In genomic region chr8:123420525-123421281, GRCm38 (mm10) we compare ENCODE assay signal across 26 mouse cellular contexts. TPM values are rescaled to one million over a fixed set of nuclear protein-coding genes. Genes with fewer than 3 reads are reported as not detected.
DNase-seq lines count a peak whose midpoint lies in the region; ATAC-seq and TF ChIP-seq lines count a peak whose summit lies in the region.
"Had no signal": no experiment of that assay in that cellular context is flagged by ENCODE, and none has a peak within 500 bp of the region (broad histone marks: within the 10 kb centered on the region; RNA-seq: fewer than 3 reads in every experiment).

No protein-coding gene starts in this region.

- peaks cover 16% of the 10 kb centered on the region for H3K4me1 ChIP-seq in hindbrain, embryonic 12.5 days
- H3K4me1 ChIP-seq in hindbrain, embryonic 14.5 days (replicated peaks; ENCODE audit: control insufficient read depth, insufficient read depth, low read length): peaks cover 18% of the 10 kb centered on the region
- peaks cover 48% of the 10 kb centered on the region for H3K4me1 ChIP-seq in midbrain, embryonic 13.5 days (replicated peaks)
- H3K4me1 ChIP-seq in midbrain, embryonic 16.5 days (ENCODE audit: control insufficient read depth, insufficient read depth, low read length): peaks cover 26% of the 10 kb centered on the region
- H3K4me1 ChIP-seq in forebrain, embryonic 15.5 days: peaks cover 34% of the 10 kb centered on the region
- H3K4me1 ChIP-seq in hindbrain, postnatal 0 days (ENCODE audit: insufficient read depth, low read length): peaks cover 8% of the 10 kb centered on the region; the same call in 1 of the 2 replicates
- H3K4me1 ChIP-seq: embryonic facial prominence, embryonic 15.5 days; intestine, embryonic 15.5 days; limb, embryonic 13.5 days had no signal

- ATAC-seq in hindbrain, embryonic 12.5 days (ENCODE audit: low FRiP score): peak; percentile 25; the same call in 1 of the 2 replicates
- ATAC-seq in hindbrain, embryonic 14.5 days (ENCODE audit: low FRiP score): no peak
- ATAC-seq in midbrain, embryonic 13.5 days: 0 out of 2 replicates have a peak, but pooled peaks have one; percentile 15
- no peak for ATAC-seq in midbrain, embryonic 16.5 days
- ATAC-seq in forebrain, embryonic 15.5 days (replicated peaks): peak; percentile 30; the same call in 1 of the 2 replicates
- ATAC-seq in hindbrain, postnatal 0 days: 0 out of 2 replicates have a peak, but pooled peaks have one; percentile 8
- ATAC-seq: intestine, embryonic 15.5 days; liver, embryonic 12.5 days had no signal

- no peak for DNase-seq in hindbrain, embryonic 14.5 days (ENCODE audit: low spot score)
- no peak for DNase-seq in hindbrain, postnatal 0 days (ENCODE audit: low spot score)
- DNase-seq in cerebellum, adult 18-20 months: no peak
- DNase-seq: adrenal gland, postnatal 36 days; cerebellum, adult 9-11 months; gastrocnemius, postnatal 36 days; heart, postnatal 36 days; kidney, adult 9 months; kidney, postnatal 36 days; lung, adult 18-20 months; lung, postnatal 10 days had no signal

- no peak overlapping the region for H3K9ac ChIP-seq in hindbrain, embryonic 12.5 days
- no peak overlapping the region for H3K9ac ChIP-seq in hindbrain, embryonic 14.5 days
- no peak overlapping the region for H3K9ac ChIP-seq in midbrain, embryonic 13.5 days (replicated peaks)
- no peak overlapping the region for H3K9ac ChIP-seq in midbrain, embryonic 16.5 days (ENCODE audit: low read depth, low read length)
- no peak overlapping the region for H3K9ac ChIP-seq in forebrain, embryonic 15.5 days (replicated peaks)
- H3K9ac ChIP-seq in hindbrain, postnatal 0 days (replicated peaks; ENCODE audit: low read length): no peak overlapping the region
- H3K9ac ChIP-seq: embryonic facial prominence, embryonic 15.5 days; heart, embryonic 15.5 days; intestine, embryonic 15.5 days; limb, embryonic 13.5 days; liver, embryonic 12.5 days; midbrain, embryonic 12.5 days had no signal

- H3K36me3 ChIP-seq in hindbrain, embryonic 12.5 days: peaks cover 47% of the 10 kb centered on the region
- H3K36me3 ChIP-seq in hindbrain, embryonic 14.5 days (replicated peaks; ENCODE audit: control insufficient read depth, insufficient read depth): peaks cover 72% of the 10 kb centered on the region
- H3K36me3 ChIP-seq in midbrain, embryonic 13.5 days: peaks cover 60% of the 10 kb centered on the region
- peaks cover 29% of the 10 kb centered on the region for H3K36me3 ChIP-seq in midbrain, embryonic 16.5 days (ENCODE audit: control insufficient read depth, insufficient read depth, low read length)
- peaks cover 52% of the 10 kb centered on the region for H3K36me3 ChIP-seq in forebrain, embryonic 15.5 days
- H3K36me3 ChIP-seq in hindbrain, postnatal 0 days (ENCODE audit: insufficient read depth, low read length): peaks cover 33% of the 10 kb centered on the region
- H3K36me3 ChIP-seq: embryonic facial prominence, embryonic 15.5 days; heart, embryonic 15.5 days; intestine, embryonic 15.5 days; limb, embryonic 13.5 days; liver, embryonic 12.5 days had no signal

- no peak overlapping the region for H3K4me3 ChIP-seq in hindbrain, embryonic 12.5 days
- H3K4me3 ChIP-seq in hindbrain, embryonic 14.5 days (replicated peaks; ENCODE audit: low read length): no peak overlapping the region
- H3K4me3 ChIP-seq in midbrain, embryonic 13.5 days (replicated peaks): no peak overlapping the region
- H3K4me3 ChIP-seq in midbrain, embryonic 16.5 days (ENCODE audit: low read depth, low read length): no peak overlapping the region
- no peak overlapping the region for H3K4me3 ChIP-seq in forebrain, embryonic 15.5 days
- no peak overlapping the region for H3K4me3 ChIP-seq in hindbrain, postnatal 0 days (ENCODE audit: low read length)
- H3K4me3 ChIP-seq: embryonic facial prominence, embryonic 15.5 days; heart, embryonic 15.5 days; intestine, embryonic 15.5 days; limb, embryonic 13.5 days; liver, embryonic 12.5 days; midbrain, embryonic 12.5 days; myocyte had no signal

- TF ChIP-seq CTCF in hindbrain, postnatal 0 days (IDR thresholded peaks at IDR 0.05; ENCODE audit: low read depth): no peak

- H3K4me2 ChIP-seq in hindbrain, embryonic 12.5 days (replicated peaks): no peak overlapping the region
- no peak overlapping the region for H3K4me2 ChIP-seq in hindbrain, embryonic 14.5 days (replicated peaks)
- no peak overlapping the region for H3K4me2 ChIP-seq in midbrain, embryonic 13.5 days (replicated peaks)
- no peak overlapping the region for H3K4me2 ChIP-seq in midbrain, embryonic 16.5 days (ENCODE audit: low read length)
- H3K4me2 ChIP-seq in forebrain, embryonic 15.5 days (replicated peaks): no peak overlapping the region
- H3K4me2 ChIP-seq in hindbrain, postnatal 0 days (ENCODE audit: low read depth, low read length): no peak overlapping the region
- H3K4me2 ChIP-seq: embryonic facial prominence, embryonic 15.5 days; heart, embryonic 15.5 days; intestine, embryonic 15.5 days; limb, embryonic 13.5 days; liver, embryonic 12.5 days; midbrain, embryonic 12.5 days had no signal

- H3K9me3 ChIP-seq in hindbrain, embryonic 12.5 days (replicated peaks): no peaks in the 10 kb centered on the region
- H3K9me3 ChIP-seq in hindbrain, embryonic 14.5 days (ENCODE audit: control insufficient read depth, low read length): no peaks in the 10 kb centered on the region
- H3K9me3 ChIP-seq in midbrain, embryonic 13.5 days: no peaks in the 10 kb centered on the region
- H3K9me3 ChIP-seq in midbrain, embryonic 16.5 days (replicated peaks; ENCODE audit: control insufficient read depth, low read length, poor library complexity, severe bottlenecking): no peaks in the 10 kb centered on the region
- H3K9me3 ChIP-seq in forebrain, embryonic 15.5 days: no peaks in the 10 kb centered on the region
- no peaks in the 10 kb centered on the region for H3K9me3 ChIP-seq in hindbrain, postnatal 0 days (ENCODE audit: low read length)
- H3K9me3 ChIP-seq: embryonic facial prominence, embryonic 15.5 days; heart, embryonic 15.5 days; intestine, embryonic 15.5 days; limb, embryonic 13.5 days; liver, embryonic 12.5 days; midbrain, embryonic 12.5 days had no signal

- WGBS in hindbrain, embryonic 12.5 days: 92% methylated on average over 34 of the region's 34 CpGs
- WGBS in hindbrain, embryonic 14.5 days: 95% methylated on average over 34 of the region's 34 CpGs
- WGBS in midbrain, embryonic 13.5 days: 93% methylated on average over 34 of the region's 34 CpGs
- WGBS in midbrain, embryonic 16.5 days: 93% methylated on average over 34 of the region's 34 CpGs
- WGBS in forebrain, embryonic 15.5 days: 95% methylated on average over 34 of the region's 34 CpGs
- WGBS in hindbrain, postnatal 0 days: 91% methylated on average over 34 of the region's 34 CpGs

- H3K27ac ChIP-seq in hindbrain, embryonic 12.5 days: no peak overlapping the region
- H3K27ac ChIP-seq in hindbrain, embryonic 14.5 days: no peak overlapping the region
- H3K27ac ChIP-seq in midbrain, embryonic 13.5 days: no peak overlapping the region
- no peak overlapping the region for H3K27ac ChIP-seq in midbrain, embryonic 16.5 days (ENCODE audit: low read length)
- no peak overlapping the region for H3K27ac ChIP-seq in forebrain, embryonic 15.5 days (replicated peaks)
- H3K27ac ChIP-seq in hindbrain, postnatal 0 days: no peak overlapping the region
- H3K27ac ChIP-seq: embryonic facial prominence, embryonic 15.5 days; heart, embryonic 15.5 days; intestine, embryonic 15.5 days; limb, embryonic 13.5 days; liver, embryonic 12.5 days; midbrain, embryonic 12.5 days had no signal

- no peaks in the 10 kb centered on the region for H3K27me3 ChIP-seq in hindbrain, embryonic 12.5 days
- H3K27me3 ChIP-seq in hindbrain, embryonic 14.5 days (ENCODE audit: control insufficient read depth, insufficient read depth, low read length): no peaks in the 10 kb centered on the region
- H3K27me3 ChIP-seq in midbrain, embryonic 13.5 days: no peaks in the 10 kb centered on the region
- H3K27me3 ChIP-seq in midbrain, embryonic 16.5 days (ENCODE audit: control insufficient read depth, insufficient read depth, low read depth, low read length): no peaks in the 10 kb centered on the region
- H3K27me3 ChIP-seq in forebrain, embryonic 15.5 days: no peaks in the 10 kb centered on the region
- no peaks in the 10 kb centered on the region for H3K27me3 ChIP-seq in hindbrain, postnatal 0 days (ENCODE audit: insufficient read depth, low read length)
- H3K27me3 ChIP-seq: embryonic facial prominence, embryonic 15.5 days; limb, embryonic 13.5 days; midbrain, embryonic 12.5 days had no signal

RNA-seq across cellular contexts. Expression of gene Def8, which starts 2.6 kb away (rescaled TPM):
- polyA plus RNA-seq in hindbrain, embryonic 12.5 days (2016; fragmentation: Nextera tagmentation; extraction: Ambion mirVana): 40.1 and 42.5 TPM in 2 replicates
- polyA plus RNA-seq in hindbrain, embryonic 14.5 days (2014; fragmentation: Nextera tagmentation; extraction: Ambion mirVana): 45.3 and 52.2 TPM in 2 replicates
- polyA plus RNA-seq in midbrain, embryonic 13.5 days (2015; fragmentation: Nextera tagmentation; extraction: Ambion mirVana): 41.7 and 42.8 TPM in 2 replicates
- polyA plus RNA-seq in midbrain, embryonic 16.5 days (2015; fragmentation: Nextera tagmentation; extraction: Ambion mirVana): 45.4 and 49.5 TPM in 2 replicates
- polyA plus RNA-seq in forebrain, embryonic 15.5 days (2015; fragmentation: Nextera tagmentation; extraction: Ambion mirVana): 43.3 and 46.3 TPM in 2 replicates
- 46.3 and 62.7 TPM in 2 replicates for total RNA-seq in hindbrain, postnatal 0 days (2014; rRNA removed)
- 37.9 and 38.8 TPM in 2 replicates for polyA plus RNA-seq in hindbrain, postnatal 0 days (2015; fragmentation: Nextera tagmentation; extraction: Ambion mirVana)

RNA-seq across cellular contexts. Expression of gene Tubb3, which starts 9.5 kb away (rescaled TPM):
- polyA plus RNA-seq in hindbrain, embryonic 12.5 days (2016; fragmentation: Nextera tagmentation; extraction: Ambion mirVana): 1,043 and 1,050 TPM in 2 replicates
- polyA plus RNA-seq in hindbrain, embryonic 14.5 days (2014; fragmentation: Nextera tagmentation; extraction: Ambion mirVana): 1,715 and 1,766 TPM in 2 replicates
- 1,993 and 2,050 TPM in 2 replicates for polyA plus RNA-seq in midbrain, embryonic 13.5 days (2015; fragmentation: Nextera tagmentation; extraction: Ambion mirVana)
- polyA plus RNA-seq in midbrain, embryonic 16.5 days (2015; fragmentation: Nextera tagmentation; extraction: Ambion mirVana): 2,090 and 2,148 TPM in 2 replicates
- polyA plus RNA-seq in forebrain, embryonic 15.5 days (2015; fragmentation: Nextera tagmentation; extraction: Ambion mirVana): 1,822 and 1,823 TPM in 2 replicates
- total RNA-seq in hindbrain, postnatal 0 days (2014; rRNA removed): 3,792 and 3,923 TPM in 2 replicates
- polyA plus RNA-seq in hindbrain, postnatal 0 days (2015; fragmentation: Nextera tagmentation; extraction: Ambion mirVana): 1,431 and 1,610 TPM in 2 replicates

RNA-seq across cellular contexts. Expression of gene Mc1r, which starts 13.8 kb away (rescaled TPM):
- polyA plus RNA-seq in hindbrain, embryonic 12.5 days (2016; fragmentation: Nextera tagmentation; extraction: Ambion mirVana): 0.09 and 0.20 TPM in 2 replicates
- polyA plus RNA-seq in hindbrain, embryonic 14.5 days (2014; fragmentation: Nextera tagmentation; extraction: Ambion mirVana): 0.10 and 0.21 TPM in 2 replicates
- polyA plus RNA-seq in midbrain, embryonic 13.5 days (2015; fragmentation: Nextera tagmentation; extraction: Ambion mirVana): 0.17 and 0.31 TPM in 2 replicates
- 0.08 and 0.11 TPM in 2 replicates for polyA plus RNA-seq in midbrain, embryonic 16.5 days (2015; fragmentation: Nextera tagmentation; extraction: Ambion mirVana)
- 0.15 and 0.23 TPM in 2 replicates for polyA plus RNA-seq in forebrain, embryonic 15.5 days (2015; fragmentation: Nextera tagmentation; extraction: Ambion mirVana)
- total RNA-seq in hindbrain, postnatal 0 days (2014; rRNA removed): not detected in 2 replicates
- polyA plus RNA-seq in hindbrain, postnatal 0 days (2015; fragmentation: Nextera tagmentation; extraction: Ambion mirVana): 0.05 and 0.08 TPM in 2 replicates
- total RNA-seq: adrenal gland, postnatal 36 days; common myeloid progenitor, adult 5-6 weeks; gastrocnemius, postnatal 36 days; heart, adult 8-10 months; heart, postnatal 36 days had no signal
- polyA plus RNA-seq: heart, embryonic 15.5 days; liver, embryonic 12.5 days; small intestine, adult 2 months; urinary bladder, adult 2 months had no signal

RNA-seq across cellular contexts. Expression of gene Tcf25, which starts 47.1 kb away (rescaled TPM):
- polyA plus RNA-seq in hindbrain, embryonic 12.5 days (2016; fragmentation: Nextera tagmentation; extraction: Ambion mirVana): 212 and 231 TPM in 2 replicates
- 371 and 380 TPM in 2 replicates for polyA plus RNA-seq in hindbrain, embryonic 14.5 days (2014; fragmentation: Nextera tagmentation; extraction: Ambion mirVana)
- polyA plus RNA-seq in midbrain, embryonic 13.5 days (2015; fragmentation: Nextera tagmentation; extraction: Ambion mirVana): 238 and 263 TPM in 2 replicates
- 338 and 394 TPM in 2 replicates for polyA plus RNA-seq in midbrain, embryonic 16.5 days (2015; fragmentation: Nextera tagmentation; extraction: Ambion mirVana)
- polyA plus RNA-seq in forebrain, embryonic 15.5 days (2015; fragmentation: Nextera tagmentation; extraction: Ambion mirVana): 252 and 259 TPM in 2 replicates
- 540 and 551 TPM in 2 replicates for total RNA-seq in hindbrain, postnatal 0 days (2014; rRNA removed)
- polyA plus RNA-seq in hindbrain, postnatal 0 days (2015; fragmentation: Nextera tagmentation; extraction: Ambion mirVana): 407 and 411 TPM in 2 replicates

RNA-seq across cellular contexts. Expression of gene Afg3l1, which starts 57.0 kb away (rescaled TPM):
- polyA plus RNA-seq in hindbrain, embryonic 12.5 days (2016; fragmentation: Nextera tagmentation; extraction: Ambion mirVana): 64.7 and 66.5 TPM in 2 replicates
- polyA plus RNA-seq in hindbrain, embryonic 14.5 days (2014; fragmentation: Nextera tagmentation; extraction: Ambion mirVana): 31.6 and 36.5 TPM in 2 replicates
- 59.3 and 62.1 TPM in 2 replicates for polyA plus RNA-seq in midbrain, embryonic 13.5 days (2015; fragmentation: Nextera tagmentation; extraction: Ambion mirVana)
- 55.3 and 58.6 TPM in 2 replicates for polyA plus RNA-seq in midbrain, embryonic 16.5 days (2015; fragmentation: Nextera tagmentation; extraction: Ambion mirVana)
- 59.5 and 62.4 TPM in 2 replicates for polyA plus RNA-seq in forebrain, embryonic 15.5 days (2015; fragmentation: Nextera tagmentation; extraction: Ambion mirVana)
- total RNA-seq in hindbrain, postnatal 0 days (2014; rRNA removed): 16.6 and 26.7 TPM in 2 replicates
- 45.6 and 49.6 TPM in 2 replicates for polyA plus RNA-seq in hindbrain, postnatal 0 days (2015; fragmentation: Nextera tagmentation; extraction: Ambion mirVana)

Comparison
In these comparisons a context has a peak if more than half of its experiments do, and no peak if none do; other contexts are left out.
1. ATAC-seq: peak in hindbrain, embryonic 12.5 days (single experiment), midbrain, embryonic 13.5 days (single experiment), forebrain, embryonic 15.5 days (single experiment) and hindbrain, postnatal 0 days (single experiment); none in hindbrain, embryonic 14.5 days (single experiment) and midbrain, embryonic 16.5 days (single experiment).